Mouse (Mus musculus) neural tube, embryonic 15.5 days (tissue): ENCODE data around the gene Znrf4. TPM values are rescaled to one million over a fixed set of nuclear protein-coding genes. Genes with fewer than 3 reads are reported as not detected.

ENCODE experiments used
- ATAC-seq: fragments of 200-750 bp; cut with Nextera tagmentation; 2 replicates; pipeline ENCODE4 v1.8.0; 2017; ENCODE audit warnings: mild to moderate bottlenecking, moderate TSS enrichment, moderate library complexity; ENCODE audit not compliant: low FRiP score
- H3K27ac ChIP-seq: fragments of 300-500 bp; sonication (generic); replicated peaks from 2 replicates; pipeline ENCODE4 v1.5.1; 2015; ENCODE audit warnings: mild to moderate bottlenecking, inconsistent platforms
- H3K27me3 ChIP-seq: fragments of 300-500 bp; sonication (generic); replicated peaks from 2 replicates; pipeline ENCODE4 v1.6.1; 2015; ENCODE audit warnings: inconsistent platforms
- H3K36me3 ChIP-seq: fragments of 300-500 bp; sonication (generic); 2 replicates; pipeline ENCODE4 v1.6.1; 2015; ENCODE audit warnings: inconsistent platforms
- H3K4me1 ChIP-seq: fragments of 300-500 bp; sonication (generic); 2 replicates; pipeline ENCODE4 v1.6.1; 2015; ENCODE audit warnings: inconsistent platforms
- H3K4me2 ChIP-seq: fragments of 300-500 bp; sonication (generic); 2 replicates; pipeline ENCODE4 v1.6.1; 2015; ENCODE audit warnings: inconsistent platforms, mild to moderate bottlenecking, moderate library complexity
- H3K4me3 ChIP-seq: fragments of 300-500 bp; sonication (generic); replicated peaks from 2 replicates; pipeline ENCODE4 v1.5.1; 2015; ENCODE audit warnings: mild to moderate bottlenecking, inconsistent platforms
- H3K9ac ChIP-seq: fragments of 300-500 bp; sonication (generic); replicated peaks from 2 replicates; pipeline ENCODE4 v1.6.1; 2015; ENCODE audit warnings: mild to moderate bottlenecking, inconsistent platforms
- H3K9me3 ChIP-seq: fragments of 300-500 bp; sonication (generic); replicated peaks from 2 replicates; pipeline ENCODE4 v1.6.1; 2016; ENCODE audit warnings: inconsistent platforms
- WGBS: fragments of 180-500 bp; shearing (Covaris S2); methylation state at CpG from one replicate; pipeline ENCODE4 v1.1.7; 2015; ENCODE audit warnings: mixed read lengths; 5-methylcytosine and 5-hydroxymethylcytosine counted together
- polyA plus RNA-seq: library from polyadenylated mRNA; unstranded; fragments of >200 nt; fragmentation: Nextera tagmentation; extraction: Ambion mirVana; gene quantifications from 2 replicates; pipeline ENCODE4 v1.2.1, GENCODE M21; 2015

The Znrf4 gene
- polyA plus RNA-seq, result not detected in 2 replicates

GRCm38 (mm10) chr17:56512310-56512709, at the start of gene Znrf4:
Gene Znrf4, minus strand, starts transcription at chr17:56512431.
- Histone ChIP-seq H3K4me2 (peak within 1 kb of the TSS; percentile 51), H3K9ac (no peak within 1 kb of the TSS), H3K9me3 (no peaks in the 10 kb centered on the region), H3K4me3 (peak within 1 kb of the TSS; percentile 26), H3K27me3 (peaks cover 34% of the 10 kb centered on the region), H3K36me3 (no peaks in the 10 kb centered on the region), H3K27ac (no peak within 1 kb of the TSS), H3K4me1 (peaks cover 49% of the 10 kb centered on the region)
- 62% methylated on average over 22 of the region's 22 CpGs for WGBS
- no peak for ATAC-seq

- WGBS, result 97% methylated on average over 2 of the region's 2 CpGs
- no peak overlapping the region for H3K9ac ChIP-seq
- H3K27ac ChIP-seq, result no peak overlapping the region
- no peaks in the 10 kb centered on the region for H3K27me3 ChIP-seq
- H3K4me3 ChIP-seq, result no peak overlapping the region
- no peak for ATAC-seq
- H3K4me2 ChIP-seq, result no peak overlapping the region
- H3K36me3 ChIP-seq, result peaks cover 64% of the 10 kb centered on the region
- H3K4me1 ChIP-seq, result no peaks in the 10 kb centered on the region
- no peaks in the 10 kb centered on the region for H3K9me3 ChIP-seq
Observed at GRCm38 (mm10) chr17:56561866-56562265, 49.6 kb upstream of the Znrf4 start.

- Histone ChIP-seq H3K9ac (no peak overlapping the region), H3K27ac (no peak overlapping the region), H3K9me3 (no peaks in the 10 kb centered on the region), H3K4me1 (no peaks in the 10 kb centered on the region), H3K4me3 (no peak overlapping the region), H3K4me2 (no peak overlapping the region), H3K27me3 (no peaks in the 10 kb centered on the region), H3K36me3 (peaks cover 47% of the 10 kb centered on the region)
- WGBS, result 80% methylated on average over 1 of the region's 1 CpGs
- no peak for ATAC-seq
Observed at GRCm38 (mm10) chr17:56560131-56560530, 47.9 kb upstream of the Znrf4 start.

GRCm38 (mm10) chr17:56559386-56559785, 47.2 kb upstream of the Znrf4 start:
- Histone ChIP-seq H3K27ac (no peak overlapping the region), H3K4me2 (no peak overlapping the region), H3K4me1 (no peaks in the 10 kb centered on the region), H3K27me3 (no peaks in the 10 kb centered on the region), H3K9ac (no peak overlapping the region), H3K4me3 (no peak overlapping the region), H3K9me3 (no peaks in the 10 kb centered on the region), H3K36me3 (peaks cover 39% of the 10 kb centered on the region)
- ATAC-seq, result no peak
- WGBS, result 80% methylated on average over 3 of the region's 3 CpGs

GRCm38 (mm10) chr17:56558448-56558847, 46.2 kb upstream of the Znrf4 start:
- no peak overlapping the region for H3K4me2 ChIP-seq

GRCm38 (mm10) chr17:56554122-56554551, 41.9 kb upstream of the Znrf4 start, which contains the start of gene Gm20219:
Gene Gm20219, minus strand, starts transcription at chr17:56554387.
- ATAC-seq, result no peak
- Histone ChIP-seq H3K4me3 (no peak within 1 kb of the TSS), H3K36me3 (no peaks in the 10 kb centered on the region), H3K4me1 (peaks cover 21% of the 10 kb centered on the region), H3K27me3 (no peaks in the 10 kb centered on the region), H3K4me2 (no peak within 1 kb of the TSS), H3K9ac (no peak within 1 kb of the TSS), H3K9me3 (no peaks in the 10 kb centered on the region), H3K27ac (no peak within 1 kb of the TSS)
- 87% methylated on average over 20 of the region's 20 CpGs for WGBS

More at GRCm38 (mm10) chr17:56558448-56558847, 46.2 kb upstream of the Znrf4 start:
- Histone ChIP-seq H3K9ac (no peak overlapping the region), H3K4me1 (no peaks in the 10 kb centered on the region), H3K27me3 (no peaks in the 10 kb centered on the region), H3K4me3 (no peak overlapping the region), H3K36me3 (peaks cover 30% of the 10 kb centered on the region), H3K27ac (no peak overlapping the region), H3K9me3 (no peaks in the 10 kb centered on the region)
- WGBS, result 12% methylated on average over 3 of the region's 3 CpGs
- peak; percentile 54 for ATAC-seq

GRCm38 (mm10) chr17:56552781-56553363, 40.6 kb upstream of the Znrf4 start:
- no peaks in the 10 kb centered on the region for H3K9me3 ChIP-seq
- peak overlapping the region; percentile 82 for H3K27ac ChIP-seq
- 53% methylated on average over 5 of the region's 5 CpGs for WGBS
- no peaks in the 10 kb centered on the region for H3K27me3 ChIP-seq
- H3K4me3 ChIP-seq, result no peak overlapping the region
- H3K4me1 ChIP-seq, result peaks cover 21% of the 10 kb centered on the region
- ATAC-seq, result 0 out of 2 replicates have a peak, but pooled peaks have one; percentile 16
- no peaks in the 10 kb centered on the region for H3K36me3 ChIP-seq
- no peak overlapping the region for H3K4me2 ChIP-seq
- H3K9ac ChIP-seq, result no peak overlapping the region; the same call in 1 of the 2 replicates

GRCm38 (mm10) chr17:56551841-56552581, 39.8 kb upstream of the Znrf4 start:
- Histone ChIP-seq H3K27me3 (no peaks in the 10 kb centered on the region), H3K27ac (peak overlapping the region; percentile 82), H3K9me3 (no peaks in the 10 kb centered on the region), H3K9ac (no peak overlapping the region), H3K36me3 (no peaks in the 10 kb centered on the region), H3K4me1 (peaks cover 26% of the 10 kb centered on the region), H3K4me2 (no peak overlapping the region), H3K4me3 (no peak overlapping the region)
- ATAC-seq, result peak; percentile 65
- 34% methylated on average over 6 of the region's 6 CpGs for WGBS

GRCm38 (mm10) chr17:56550784-56551475, 38.7 kb upstream of the Znrf4 start:
- Histone ChIP-seq H3K4me2 (no peak overlapping the region), H3K9me3 (no peaks in the 10 kb centered on the region), H3K27me3 (no peaks in the 10 kb centered on the region), H3K4me3 (no peak overlapping the region), H3K36me3 (no peaks in the 10 kb centered on the region), H3K4me1 (peaks cover 33% of the 10 kb centered on the region), H3K27ac (peak overlapping the region; percentile 82), H3K9ac (no peak overlapping the region)
- no peak for ATAC-seq
- WGBS, result 76% methylated on average over 12 of the region's 12 CpGs

- no peaks in the 10 kb centered on the region for H3K27me3 ChIP-seq
- no peak for ATAC-seq
- peaks cover 33% of the 10 kb centered on the region for H3K4me1 ChIP-seq
- 25% methylated on average over 4 of the region's 4 CpGs for WGBS
- no peak overlapping the region for H3K27ac ChIP-seq
- no peaks in the 10 kb centered on the region for H3K36me3 ChIP-seq
- no peak overlapping the region for H3K9ac ChIP-seq
- no peak overlapping the region for H3K4me3 ChIP-seq
- no peak overlapping the region for H3K4me2 ChIP-seq
- H3K9me3 ChIP-seq, result no peaks in the 10 kb centered on the region
Observed at GRCm38 (mm10) chr17:56548605-56549105, 36.4 kb upstream of the Znrf4 start.

GRCm38 (mm10) chr17:56547846-56548604, 35.8 kb upstream of the Znrf4 start:
- Histone ChIP-seq H3K4me3 (no peak overlapping the region), H3K27me3 (no peaks in the 10 kb centered on the region), H3K27ac (no peak overlapping the region), H3K9ac (no peak overlapping the region), H3K4me1 (peaks cover 33% of the 10 kb centered on the region), H3K9me3 (no peaks in the 10 kb centered on the region), H3K4me2 (no peak overlapping the region), H3K36me3 (no peaks in the 10 kb centered on the region)
- no peak for ATAC-seq
- 52% methylated on average over 9 of the region's 9 CpGs for WGBS
